8 mouse cellular contexts compared by ENCODE assay signal in genomic region chr1:43698577-43699000, GRCm38 (mm10). TPM values are rescaled to one million over a fixed set of nuclear protein-coding genes. Genes with fewer than 3 reads are reported as not detected.
A peak's percentile ranks its signal among the peaks of the same experiment; 100 is the strongest.
DNase-seq lines count a peak whose midpoint lies in the region; ATAC-seq lines count a peak whose summit lies in the region.

No protein-coding gene starts in this region.

- H3K4me2 ChIP-seq in stomach, embryonic 15.5 days, result no peak overlapping the region

- H3K36me3 ChIP-seq in stomach, embryonic 15.5 days, result no peaks in the 10 kb centered on the region

- no peaks in the 10 kb centered on the region for H3K9me3 ChIP-seq in stomach, embryonic 15.5 days

- no peak overlapping the region for H3K4me3 ChIP-seq in stomach, embryonic 15.5 days (replicated peaks)

- peaks cover 16% of the 10 kb centered on the region for H3K4me1 ChIP-seq in stomach, embryonic 15.5 days

- no peaks in the 10 kb centered on the region for H3K27me3 ChIP-seq in stomach, embryonic 15.5 days (replicated peaks)

- ATAC-seq in stomach, embryonic 15.5 days (ENCODE audit: insufficient read depth, low FRiP score, low read depth), result peak; percentile 79; the same call in 1 of the 2 replicates

- WGBS in stomach, embryonic 15.5 days, result 7% methylated on average over 4 of the region's 4 CpGs

- DNase-seq in gastrocnemius, postnatal 10 days, result peak; percentile 24
- no peak for DNase-seq in gastrocnemius, adult 18-20 months (ENCODE audit: low spot score)
- DNase-seq in embryo, embryonic 11.5 days (ENCODE audit: low read depth, low spot score), result peak; percentile 24
- peak; percentile 58 for DNase-seq in heart, adult 9 months (ENCODE audit: low spot score in 2 of 2)
- peak; percentile 20 to 23 for DNase-seq in kidney, adult 8-10 months
- DNase-seq in mesoderm, embryonic 11.5 days (ENCODE audit: low read depth, low spot score), result peak; percentile 59
- DNase-seq in natural killer cell, adult 2 months (ENCODE audit: low spot score in 2 of 2), result no peak

- H3K27ac ChIP-seq in stomach, embryonic 15.5 days, result peak overlapping the region; percentile 28; the same call in 1 of the 2 replicates

- H3K9ac ChIP-seq in stomach, embryonic 15.5 days, result no peak overlapping the region

RNA-seq across cellular contexts. Expression of gene 1500015O10Rik, which starts 31.8 kb away (rescaled TPM):
- 10 to 100 TPM; 31.9 to 33.2 TPM for total RNA-seq in gastrocnemius, postnatal 10 days (2021)
- total RNA-seq in gastrocnemius, adult 18-20 months (2021), result 1 to 10 TPM; 1.5 to 4.0 TPM
- polyA plus RNA-seq in stomach, embryonic 15.5 days (2015; fragmentation: Nextera tagmentation; extraction: Ambion mirVana), result 4.7 and 6.7 TPM in 2 replicates

Comparison
In these comparisons a context has a peak if more than half of its experiments do, and no peak if none do; other contexts are left out.
1. DNase-seq: peak in gastrocnemius, postnatal 10 days (single experiment), embryo, embryonic 11.5 days (single experiment), heart, adult 9 months (2 of 2), kidney, adult 8-10 months (2 of 2) and mesoderm, embryonic 11.5 days (single experiment); none in gastrocnemius, adult 18-20 months (single experiment) and natural killer cell, adult 2 months (0 of 2).
2. RNA of gene 1500015O10Rik, which starts 31.8 kb away (total RNA-seq): 31.9 to 33.2 TPM in gastrocnemius, postnatal 10 days; 1.5 to 4.0 TPM in gastrocnemius, adult 18-20 months; every median in the first group is over 4 times any median in the second.